Mouse (Mus musculus) frontal cortex, adult (tissue): Measurements from ENCODE around the gene Limch1.

Experiments used
- ATAC-seq: cut with Nextera tagmentation; 2 replicates; pipeline ENCODE4 v1.9.2; 2017; ENCODE audit warnings: mild to moderate bottlenecking, moderate library complexity, mixed read lengths; ENCODE audit not compliant: low TSS enrichment

Gene Limch1

DNA sequence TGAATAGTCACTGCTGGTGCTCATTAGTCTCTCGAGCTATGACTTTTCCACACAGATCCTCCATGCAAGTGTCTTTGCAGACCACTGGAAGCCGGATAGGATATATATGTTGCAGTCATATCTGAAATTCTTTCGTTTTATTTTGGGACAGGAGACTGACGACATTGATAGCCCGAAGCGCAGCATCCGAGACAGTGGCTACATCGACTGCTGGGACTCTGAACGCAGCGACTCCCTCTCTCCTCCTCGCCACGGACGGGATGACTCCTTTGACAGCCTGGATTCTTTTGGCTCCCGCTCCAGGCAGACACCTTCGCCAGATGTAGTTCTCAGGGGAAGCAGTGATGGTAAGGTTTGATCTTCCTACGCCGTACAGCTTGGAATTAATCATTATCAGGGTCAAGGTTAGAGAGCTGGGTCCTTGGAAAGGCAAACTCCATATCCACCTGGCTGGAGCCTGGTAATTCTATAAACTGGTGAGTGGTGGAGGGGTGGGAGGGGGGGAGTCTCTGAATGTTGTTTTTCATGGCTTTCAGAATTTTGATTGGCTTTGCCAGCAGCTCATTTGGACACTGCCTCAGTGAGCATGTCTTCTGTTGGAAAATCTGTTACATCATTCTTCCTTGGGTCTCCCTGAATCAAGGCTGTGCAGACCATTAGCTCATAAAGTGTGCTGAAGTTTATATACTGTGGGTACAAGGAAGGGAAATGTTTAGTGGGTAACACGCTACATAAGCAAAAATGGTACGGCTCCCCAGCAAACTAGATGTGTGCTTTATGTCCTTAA lies 223.5 kb downstream of the Limch1 start:
- no peak for ATAC-seq

DNA sequence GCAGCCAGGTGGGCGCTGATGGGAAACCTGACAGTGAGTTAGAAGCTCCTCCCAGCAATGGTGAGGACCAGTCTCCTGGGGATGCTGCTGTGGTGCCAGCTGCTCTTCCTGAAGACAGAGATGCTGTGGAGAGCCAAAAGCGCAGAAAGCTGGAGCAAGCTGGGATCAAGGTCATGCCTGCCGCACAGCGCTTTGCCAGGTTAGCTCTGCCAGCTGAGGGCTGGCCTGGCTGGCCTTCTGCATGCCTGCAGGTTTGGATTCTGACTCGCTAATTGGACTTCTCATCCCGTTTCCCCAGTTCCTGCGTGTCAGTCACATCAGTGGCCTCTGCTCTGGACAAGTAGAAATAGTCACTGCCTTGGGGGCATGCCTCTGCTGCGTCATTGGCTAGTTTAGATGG lies 230.0 kb downstream of the Limch1 start:
- ATAC-seq = no peak

DNA sequence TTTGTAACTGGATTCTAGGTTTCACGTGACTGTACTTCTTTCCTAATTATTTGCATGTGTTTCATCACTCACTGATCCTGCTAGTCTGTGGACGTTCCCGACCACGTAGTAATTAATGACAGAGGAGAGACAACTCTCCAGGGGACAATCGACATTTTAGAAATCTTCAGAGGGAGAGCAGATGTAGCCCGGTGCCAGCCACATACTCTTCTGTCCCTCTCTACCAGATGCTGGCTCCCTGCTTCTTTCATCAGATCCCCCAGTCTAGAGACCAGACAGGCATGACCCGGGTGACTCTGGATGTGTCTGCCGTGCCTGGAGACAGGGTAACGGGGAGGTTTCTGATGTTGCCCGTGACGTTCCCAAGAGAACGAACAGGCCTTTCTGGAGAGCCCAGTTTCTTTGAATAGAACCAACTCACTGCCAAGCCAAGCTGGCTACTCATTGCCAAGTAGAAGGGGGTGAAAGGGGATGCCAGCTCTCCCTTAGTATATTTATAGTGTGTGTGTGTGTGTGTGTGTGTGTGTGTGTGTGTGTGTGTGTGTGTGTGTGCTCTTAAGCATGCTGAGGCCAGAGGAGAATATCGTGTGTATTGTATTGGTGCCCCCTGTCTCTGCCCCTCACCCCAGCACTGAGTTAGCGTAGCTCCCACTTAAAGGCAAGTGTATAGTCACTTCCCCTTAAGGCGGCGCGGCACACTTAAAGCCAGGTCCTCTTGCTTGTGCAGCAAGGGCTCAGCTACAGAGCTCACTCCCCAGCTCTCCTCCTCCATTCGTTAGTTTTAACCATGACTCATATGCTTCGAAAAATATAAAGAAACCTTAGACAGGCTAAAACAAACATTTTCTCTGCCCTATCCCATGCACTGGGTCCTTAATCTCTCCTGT lies 233.9 kb downstream of the Limch1 start:
- peak; percentile 84 for ATAC-seq

DNA sequence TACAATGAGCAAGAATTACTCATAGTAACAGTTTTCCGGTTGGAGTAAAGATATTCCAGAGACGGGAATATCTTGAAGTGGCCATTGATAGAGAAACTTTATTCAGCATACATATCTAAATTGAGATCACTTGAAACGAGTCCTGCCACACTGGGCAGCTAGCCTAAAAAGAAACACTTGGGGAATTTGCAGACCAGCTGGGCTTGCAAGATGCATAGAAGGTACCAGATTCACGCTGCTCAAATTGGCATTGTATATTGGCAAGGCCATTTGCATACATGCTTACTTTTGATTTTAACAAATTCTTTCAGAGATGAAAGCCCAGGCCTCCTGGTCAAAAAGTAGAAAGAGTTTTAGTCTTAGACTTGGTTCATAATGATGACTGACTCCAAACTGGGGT lies 235.2 kb downstream of the Limch1 start:
- peak; percentile 60 for ATAC-seq

DNA sequence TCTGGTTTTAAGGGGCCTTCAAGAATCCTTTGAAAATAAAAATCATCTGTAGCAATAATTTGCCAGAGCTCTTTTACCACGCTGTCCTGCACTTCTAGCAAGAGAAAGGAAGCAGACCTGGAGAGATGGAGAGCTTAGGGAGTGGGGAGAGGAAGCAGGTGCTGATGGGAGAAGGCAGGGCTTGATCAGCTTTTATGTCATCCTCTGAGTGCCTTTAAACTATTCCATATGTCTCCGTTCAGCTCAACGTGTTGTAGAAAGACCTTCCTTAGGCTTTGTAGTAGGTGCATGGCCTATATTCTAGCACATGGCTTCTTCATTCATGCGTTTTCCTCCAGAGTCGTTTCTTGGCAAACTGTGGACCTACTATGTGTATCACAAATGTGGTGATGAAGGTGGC lies 237.5 kb downstream of the Limch1 start:
- no peak for ATAC-seq

DNA sequence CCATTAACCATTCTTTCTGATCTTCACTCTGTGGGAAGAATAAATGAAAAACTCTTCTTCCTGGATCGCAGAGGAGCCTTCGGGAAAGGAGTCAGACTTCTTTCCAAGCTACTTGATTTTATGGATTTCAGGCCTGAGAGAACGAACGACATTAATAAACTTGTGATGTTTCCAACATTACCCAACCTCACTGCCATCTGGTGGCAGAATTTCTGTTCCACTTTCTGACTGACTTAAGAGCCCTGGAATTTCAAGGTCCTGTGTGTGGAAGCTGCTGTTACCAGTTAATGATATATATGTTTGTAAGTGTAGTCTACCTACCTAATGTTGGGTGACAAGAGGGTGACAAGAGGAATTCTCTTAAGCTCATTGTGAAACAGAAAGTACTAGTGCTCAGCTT lies 243.3 kb downstream of the Limch1 start:
- ATAC-seq = no peak

DNA sequence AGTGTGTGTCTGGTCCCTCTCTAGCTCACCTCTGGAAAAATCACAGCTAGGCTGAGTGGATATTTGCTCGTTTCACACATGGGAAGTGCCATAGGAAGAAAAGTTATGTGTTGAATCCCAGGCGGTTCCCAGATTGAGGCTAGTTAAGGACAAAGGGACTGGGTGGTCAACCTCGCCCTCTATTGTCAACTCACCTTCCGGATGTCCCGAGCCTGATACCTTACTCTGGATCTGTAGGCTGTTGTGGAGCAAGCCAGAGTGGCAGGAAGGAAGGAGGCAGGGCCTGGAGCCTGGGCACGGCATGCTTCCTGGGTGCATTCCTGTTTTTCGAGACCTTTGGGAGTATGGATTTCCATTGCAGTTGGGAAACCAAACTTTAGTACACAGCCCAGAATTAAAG lies 243.9 kb downstream of the Limch1 start:
- ATAC-seq = no peak

DNA sequence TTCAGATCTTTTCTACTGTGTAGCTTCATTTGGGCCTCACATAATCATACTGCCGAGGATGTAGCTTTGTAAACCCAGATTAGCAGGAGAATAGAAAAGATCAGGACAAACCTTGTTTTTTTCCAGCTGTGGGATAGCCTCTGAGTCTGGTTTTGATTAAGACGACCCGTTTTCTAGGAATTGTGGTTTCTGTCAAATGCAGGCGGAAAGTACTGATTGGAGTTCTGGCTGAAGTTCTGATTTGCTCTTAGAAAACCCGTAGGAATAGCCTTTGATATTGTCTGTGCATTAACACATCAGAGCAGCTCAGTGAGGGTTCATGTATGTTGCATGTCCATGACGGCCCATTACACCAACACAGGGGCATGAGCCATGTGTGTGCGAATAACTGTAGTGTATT lies 246.8 kb downstream of the Limch1 start:
- ATAC-seq = no peak

DNA sequence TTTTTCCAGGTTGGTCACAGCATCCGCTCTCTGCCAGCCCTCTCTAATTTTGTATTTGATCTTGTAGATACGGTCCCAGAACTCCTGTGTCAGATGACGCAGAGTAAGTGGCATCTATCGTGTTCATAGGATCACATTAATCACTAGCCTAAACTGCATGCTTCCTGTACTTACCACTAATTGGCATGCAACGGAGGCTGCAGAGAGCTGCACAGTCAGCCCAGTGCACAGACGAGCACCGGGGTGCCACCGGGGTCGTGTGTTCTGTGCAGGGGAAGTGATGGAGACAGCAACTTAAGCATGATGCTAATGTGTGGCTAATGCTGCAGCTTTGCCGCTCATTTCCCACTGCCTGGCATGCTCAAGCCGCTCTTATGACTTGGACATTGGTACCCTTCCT lies 247.4 kb downstream of the Limch1 start:
- ATAC-seq = no peak

DNA sequence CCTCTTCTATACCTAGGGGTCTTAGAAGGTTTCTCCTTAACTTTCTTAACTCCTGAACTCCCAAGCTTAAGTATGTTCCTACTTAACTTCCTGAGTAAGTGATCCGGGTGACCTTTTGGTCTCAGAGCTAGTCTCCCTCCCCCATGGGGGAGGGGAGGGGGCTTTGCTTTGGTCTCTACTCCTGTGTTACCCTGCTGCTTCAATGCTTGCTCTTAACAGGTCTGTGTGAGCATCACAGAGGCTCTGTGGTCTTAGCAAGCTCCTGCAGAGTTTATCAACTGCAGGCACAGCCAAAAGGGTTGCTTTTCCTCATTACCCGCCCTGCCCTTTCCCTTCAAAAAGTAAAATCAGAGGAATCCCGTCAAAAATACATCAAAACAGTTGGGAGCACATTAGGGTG lies 250.5 kb downstream of the Limch1 start:
- ATAC-seq = no peak

DNA sequence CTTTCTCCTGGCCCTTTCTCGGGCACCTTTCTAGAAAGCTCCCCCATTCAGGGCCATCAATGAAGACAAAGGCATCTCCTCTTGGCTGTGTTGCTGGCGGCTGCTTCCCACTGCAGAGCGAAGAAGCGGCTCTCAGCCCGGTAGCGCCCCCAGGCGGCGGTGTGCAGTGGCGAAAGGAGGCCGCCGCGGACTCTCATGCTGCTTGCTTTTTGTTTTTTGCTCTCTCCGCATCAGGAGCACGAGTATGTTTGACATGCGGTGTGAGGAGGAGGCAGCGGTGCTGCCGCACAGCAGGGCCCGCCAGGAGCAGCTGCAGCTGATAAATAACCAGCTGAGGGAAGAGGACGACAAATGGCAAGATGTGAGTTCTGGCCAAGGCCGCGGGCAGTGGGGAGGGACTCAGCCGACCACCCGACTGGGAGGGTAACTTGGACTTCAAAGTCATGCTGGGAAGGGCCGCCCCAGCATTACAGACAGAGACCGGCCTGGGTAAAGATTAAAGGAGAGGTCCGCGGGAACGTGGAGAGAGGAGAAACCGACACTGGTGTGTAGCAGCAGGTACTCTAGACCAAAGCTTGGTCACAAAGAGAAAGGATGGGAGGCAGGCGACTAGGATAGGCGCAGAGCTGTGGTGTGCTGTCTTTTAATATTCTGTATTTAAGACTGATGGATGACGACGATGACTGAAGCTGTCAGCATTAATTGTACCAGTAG lies 251.4 kb downstream of the Limch1 start:
- ATAC-seq = peak; percentile 88

DNA sequence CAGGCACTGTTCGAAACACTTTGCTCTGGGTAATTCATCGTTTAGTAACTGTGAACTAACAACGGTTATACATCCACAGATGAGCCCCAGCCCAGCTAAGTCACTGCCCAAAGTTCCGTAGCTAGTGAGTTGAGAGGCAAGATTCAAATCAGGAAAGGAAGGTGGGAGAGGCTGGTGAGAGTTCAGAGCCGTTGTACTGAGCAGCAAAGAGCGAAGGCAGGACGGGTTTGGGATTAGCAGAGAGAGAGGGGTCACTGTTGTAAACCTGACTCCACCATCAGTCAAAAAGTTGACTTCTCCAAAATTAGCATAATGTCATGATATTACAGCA lies 251.9 kb downstream of the Limch1 start:
- no peak for ATAC-seq

DNA sequence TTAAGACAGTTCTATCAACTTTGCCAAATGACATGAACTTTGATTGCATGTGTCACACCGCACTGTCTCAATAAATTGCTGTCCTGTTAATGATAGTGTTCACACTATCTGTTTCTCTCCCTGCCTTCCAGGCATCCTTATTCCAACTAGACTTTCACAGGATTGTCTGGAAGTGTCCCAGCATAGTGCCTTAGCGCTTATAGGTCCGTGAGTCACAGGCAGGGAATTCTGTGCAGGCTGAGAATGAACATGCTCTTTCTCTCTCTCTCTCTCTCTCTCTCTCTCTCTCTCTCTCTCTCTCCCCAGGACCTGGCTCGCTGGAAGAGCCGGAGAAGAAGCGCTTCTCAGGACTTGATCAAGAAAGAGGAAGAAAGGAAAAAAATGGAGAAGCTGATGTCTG lies 252.7 kb downstream of the Limch1 start:
- ATAC-seq = peak; percentile 43; the same call in 1 of the 2 replicates

DNA sequence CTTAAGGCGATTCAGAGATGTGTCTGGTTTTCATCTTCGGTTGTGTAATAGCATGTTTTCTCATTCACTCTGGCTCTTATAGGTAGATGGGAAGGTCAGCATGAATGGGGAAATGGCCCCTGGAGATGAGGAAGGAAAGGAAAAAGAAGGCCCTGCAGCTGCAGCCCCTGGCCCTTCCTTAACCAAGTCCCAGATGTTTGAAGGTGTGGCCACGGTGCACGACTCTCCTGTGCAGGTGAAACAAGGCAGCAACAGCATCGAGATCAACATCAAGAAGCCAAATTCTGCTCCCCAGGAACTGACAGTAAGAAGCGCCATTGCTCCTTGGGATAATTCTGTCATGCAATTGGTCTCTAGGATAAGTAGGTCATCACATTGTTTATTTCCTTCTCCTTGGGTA lies 256.7 kb downstream of the Limch1 start:
- ATAC-seq = no peak

DNA sequence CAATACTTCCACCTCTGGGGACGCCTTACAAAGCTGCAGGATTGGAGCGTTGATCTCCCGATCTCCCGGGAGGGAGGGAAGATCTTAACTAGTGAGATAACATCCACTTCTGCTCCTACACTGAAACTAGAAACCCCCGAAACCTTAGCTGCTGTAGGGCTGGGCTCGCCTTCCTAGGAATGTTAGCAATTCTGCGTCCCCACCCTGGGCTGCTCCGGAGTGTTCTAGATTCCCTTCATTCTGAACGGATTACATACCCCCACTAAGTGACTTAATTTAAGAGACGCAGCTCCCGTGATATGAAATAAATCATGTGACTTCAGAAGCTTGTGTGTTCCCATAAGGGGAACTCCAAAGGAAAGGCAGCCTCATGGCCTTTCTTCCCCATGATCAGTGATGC lies 259.0 kb downstream of the Limch1 start:
- no peak for ATAC-seq

DNA sequence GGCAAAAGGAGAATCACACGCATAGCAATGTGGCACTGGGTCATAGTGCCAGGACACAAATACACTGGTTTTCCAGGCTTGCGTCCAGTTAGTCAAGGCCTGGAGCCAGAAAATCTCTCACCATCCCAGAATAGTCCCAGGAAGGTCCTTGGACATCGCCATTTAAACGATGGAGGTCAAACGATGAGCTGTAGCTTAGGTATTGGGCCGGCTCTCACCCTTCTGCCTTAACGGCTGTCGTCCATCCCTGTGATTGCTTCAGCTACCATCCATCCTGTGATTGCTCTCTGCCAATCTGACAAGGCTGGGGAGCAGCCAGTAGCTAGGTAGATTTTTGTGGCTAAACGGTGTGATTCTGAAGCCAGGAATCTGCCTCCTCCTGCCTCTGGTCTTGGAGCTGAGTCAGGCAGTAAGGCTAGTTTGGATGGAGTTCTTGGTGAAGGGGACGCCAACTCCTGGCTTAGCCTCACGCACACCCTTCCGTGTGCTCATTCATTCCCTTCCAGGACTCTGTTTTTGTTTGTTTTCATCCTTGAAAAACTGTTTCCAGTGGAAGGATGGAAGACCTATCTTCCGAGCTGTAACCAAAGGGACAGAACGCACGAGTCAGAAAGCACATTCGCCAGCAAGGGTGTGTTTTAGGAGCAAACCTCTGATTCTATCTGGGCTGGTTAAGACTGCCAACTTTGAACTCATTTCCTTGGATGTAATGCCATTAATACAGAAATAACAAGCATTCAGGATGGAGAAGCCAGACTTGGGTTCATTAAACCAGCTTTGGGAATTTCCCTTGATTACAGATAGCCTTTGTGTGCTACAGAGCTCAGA lies 265.6 kb downstream of the Limch1 start:
- peak; percentile 48; the same call in 1 of the 2 replicates for ATAC-seq

DNA sequence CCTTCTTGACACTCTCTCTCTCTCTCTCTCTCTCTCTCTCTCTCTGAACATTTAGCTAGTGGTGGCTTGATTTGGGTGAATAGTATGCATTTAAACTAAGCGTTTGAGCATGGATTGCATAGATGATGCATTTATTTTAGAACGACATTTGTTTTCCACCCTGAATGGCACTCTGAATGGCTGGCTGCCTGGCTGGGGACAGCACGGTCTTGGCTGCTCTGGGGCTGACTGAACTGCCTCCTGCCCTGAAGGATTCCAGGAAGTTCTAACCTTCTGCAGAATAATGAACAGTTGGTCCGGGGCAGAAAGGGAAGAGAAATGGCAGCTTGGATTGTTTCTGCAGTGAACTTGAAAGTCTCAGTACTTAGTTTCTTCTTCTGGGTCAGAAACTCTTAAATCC lies 266.4 kb downstream of the Limch1 start:
- ATAC-seq = no peak

DNA sequence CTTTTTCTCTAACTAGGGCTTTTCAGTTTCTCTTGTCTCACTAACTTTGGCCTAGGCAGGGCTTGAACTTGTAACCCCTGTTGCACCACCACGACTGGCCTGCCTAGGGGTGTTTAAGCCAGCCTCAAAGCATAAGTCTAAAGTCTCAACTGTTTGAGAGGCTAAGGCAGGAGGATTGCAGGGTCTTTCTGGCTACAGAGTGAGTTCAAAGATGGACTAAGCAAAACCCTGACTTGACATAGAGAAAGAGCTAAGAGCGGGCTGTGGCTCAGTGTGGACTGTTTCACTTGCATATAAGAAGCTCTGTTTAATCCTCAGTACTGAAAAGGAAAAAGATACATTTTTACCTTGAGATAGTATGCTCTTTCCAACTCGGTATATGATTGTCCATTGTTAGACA lies 268.3 kb downstream of the Limch1 start:
- ATAC-seq = no peak

DNA sequence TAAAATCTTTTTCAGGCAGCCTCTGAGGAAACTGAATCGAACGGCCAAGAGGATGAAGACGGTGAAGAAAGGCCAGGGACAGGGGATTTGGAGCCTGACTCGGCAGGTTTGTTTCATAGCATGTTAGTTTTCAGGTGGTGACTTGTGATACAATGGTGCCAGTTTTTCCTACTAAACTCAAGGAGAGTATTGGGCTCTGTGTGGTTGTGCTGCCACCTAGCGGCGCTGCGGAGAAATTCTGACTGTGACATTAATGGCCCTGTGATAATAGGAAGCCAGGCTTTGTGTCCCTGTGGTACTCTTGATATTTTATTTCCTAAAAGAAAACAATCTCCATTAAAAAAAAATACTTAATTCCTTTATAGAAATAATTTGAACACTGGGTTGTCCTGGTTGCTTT lies 270.8 kb downstream of the Limch1 start:
- peak; percentile 88 for ATAC-seq

DNA sequence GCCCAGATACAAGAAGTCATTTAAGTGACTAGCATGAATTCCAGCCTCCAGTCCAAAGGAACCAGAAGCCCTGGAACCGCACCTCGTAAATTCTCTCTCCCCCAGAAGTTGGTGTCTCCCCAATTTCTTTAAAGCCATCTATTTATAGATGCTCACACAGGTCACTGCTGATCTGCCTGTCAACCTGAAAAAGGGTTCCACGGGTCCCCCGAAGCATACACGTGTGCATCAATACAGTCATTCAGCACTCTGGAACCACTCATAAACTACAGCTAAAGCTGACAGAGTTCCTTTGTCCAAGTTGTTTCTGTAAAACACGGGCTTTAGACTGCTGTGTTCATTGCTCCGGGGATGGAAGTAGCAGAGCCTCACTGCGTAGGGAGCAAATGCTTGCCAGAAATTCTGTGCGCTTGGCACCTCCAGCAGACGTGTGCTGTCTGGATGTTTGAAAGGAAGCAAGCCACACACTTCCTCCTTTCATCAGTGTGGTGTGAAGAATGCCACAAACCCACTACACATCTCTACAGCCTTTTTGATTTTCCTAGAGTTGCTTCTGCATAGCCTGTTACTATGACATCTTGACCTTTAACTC lies 278.9 kb downstream of the Limch1 start:
- ATAC-seq = peak; percentile 91

DNA sequence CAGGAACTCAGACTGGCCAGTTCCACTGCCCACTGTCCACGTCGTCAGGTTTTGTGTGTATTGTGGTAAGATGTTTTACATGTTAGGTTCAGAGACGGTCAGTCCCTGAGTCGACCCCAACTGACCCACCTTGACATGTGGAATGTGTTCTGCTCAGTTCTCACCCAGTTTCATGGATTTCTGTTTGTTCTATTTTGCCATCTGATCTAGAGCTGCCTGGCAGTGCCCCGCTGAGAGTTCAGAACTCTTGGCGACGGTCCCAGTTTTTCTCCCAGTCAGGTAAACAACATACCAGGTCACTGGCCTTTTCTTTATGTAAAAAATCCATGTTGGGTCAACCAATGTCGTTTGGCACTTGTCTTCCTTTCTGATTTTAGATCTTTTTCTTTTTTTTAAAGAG lies 279.5 kb downstream of the Limch1 start:
- ATAC-seq = no peak
